Mouse (Mus musculus) bone marrow macrophage, adult 2 months (primary cell): ENCODE measurements around the gene Dpysl5.

Source experiments
- CTCF ChIP-seq: IDR thresholded peaks from 2 replicates; pipeline ENCODE4 v1.5.1; 2012; ENCODE audit warnings: low read depth, mild to moderate bottlenecking, low read length, moderate library complexity
- POLR2A ChIP-seq: IDR thresholded peaks from 2 replicates; pipeline ENCODE4 v1.6.1; 2012; ENCODE audit warnings: mild to moderate bottlenecking, low read depth, low read length, borderline replicate concordance

DNA sequence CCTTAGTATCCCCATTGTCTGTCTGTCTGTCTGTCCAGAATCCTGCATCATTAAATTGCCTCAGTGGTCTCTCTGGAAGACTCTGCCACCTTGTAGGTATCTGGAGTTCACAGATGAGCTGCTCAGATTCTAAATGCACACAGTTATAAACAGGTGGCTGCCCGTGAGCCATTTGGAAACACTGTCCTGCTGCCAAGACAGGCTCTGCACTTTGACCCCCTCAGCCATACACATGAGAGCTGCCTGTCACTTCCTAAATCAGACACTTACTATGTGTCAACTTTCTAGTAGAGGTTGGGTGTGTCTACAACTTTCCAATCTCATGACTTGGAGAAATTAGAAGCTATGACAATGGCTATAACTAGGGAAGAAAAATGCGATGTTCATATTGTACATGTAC is 128.4 kb downstream of the Dpysl5 start:
- TF ChIP-seq CTCF: no peak
- no peak for TF ChIP-seq POLR2A
